33 mouse cellular contexts compared by ENCODE assay signal in genomic region chr15:83470443-83470842, GRCm38 (mm10). TPM values are rescaled to one million over a fixed set of nuclear protein-coding genes. Genes with fewer than 3 reads are reported as not detected.
"Had no signal": no experiment of that assay in that cellular context is flagged by ENCODE, and none has a peak within 500 bp of the region (broad histone marks: within the 10 kb centered on the region; RNA-seq: fewer than 3 reads in every experiment).

No protein-coding gene starts in this region.

- H3K27ac ChIP-seq: limb, embryonic 10.5 days; limb, embryonic 12.5 days; limb, embryonic 13.5 days; limb, embryonic 15.5 days; liver, embryonic 12.5 days; liver, embryonic 13.5 days; liver, embryonic 14.5 days; liver, embryonic 15.5 days; lung, embryonic 15.5 days; macrophage; midbrain, embryonic 10.5 days; midbrain, embryonic 12.5 days; midbrain, embryonic 13.5 days; midbrain, embryonic 15.5 days had no signal

- H3K4me3 ChIP-seq: limb, embryonic 10.5 days; limb, embryonic 12.5 days; limb, embryonic 13.5 days; limb, embryonic 15.5 days; liver, embryonic 12.5 days; liver, embryonic 13.5 days; liver, embryonic 15.5 days; lung, embryonic 15.5 days; megakaryocyte, embryonic 14.5 days; midbrain, embryonic 10.5 days; midbrain, embryonic 12.5 days; midbrain, embryonic 13.5 days; midbrain, embryonic 15.5 days had no signal

- DNase-seq: left cerebral cortex, postnatal 4 days; liver; liver, embryonic 13.5 days; liver, postnatal 0 days; lung, adult 18-20 months; lung, adult 2 months; lung, embryonic 14.5 days; lung, postnatal 10 days; lung, postnatal 14 days; lung, postnatal 36 days; lung, postnatal 4 days; midbrain, embryonic 14.5 days had no signal

- H3K4me2 ChIP-seq: limb, embryonic 12.5 days; limb, embryonic 13.5 days; limb, embryonic 15.5 days; liver, embryonic 11.5 days; liver, embryonic 12.5 days; liver, embryonic 13.5 days; liver, embryonic 15.5 days; lung, embryonic 14.5 days; lung, embryonic 15.5 days; midbrain, embryonic 11.5 days; midbrain, embryonic 12.5 days; midbrain, embryonic 13.5 days; midbrain, embryonic 15.5 days had no signal

- H3K27me3 ChIP-seq: limb, embryonic 12.5 days; limb, embryonic 13.5 days; limb, embryonic 15.5 days; liver, embryonic 12.5 days; lung, embryonic 15.5 days; midbrain, embryonic 12.5 days; midbrain, embryonic 13.5 days; midbrain, embryonic 15.5 days had no signal

- H3K36me3 ChIP-seq: limb, embryonic 10.5 days; limb, embryonic 12.5 days; limb, embryonic 13.5 days; limb, embryonic 15.5 days; liver, embryonic 12.5 days; liver, embryonic 13.5 days; liver, embryonic 15.5 days; lung, embryonic 15.5 days; midbrain, embryonic 10.5 days; midbrain, embryonic 12.5 days; midbrain, embryonic 13.5 days; midbrain, embryonic 15.5 days had no signal

RNA-seq across cellular contexts. Expression of gene Bik, which starts 56.2 kb away (rescaled TPM):
- total RNA-seq: left cerebral cortex, postnatal 10 days; left cerebral cortex, postnatal 14 days; left cerebral cortex, postnatal 25 days; left cerebral cortex, postnatal 36 days; left cerebral cortex, postnatal 4 days; monocyte, adult 5-6 weeks had no signal
- polyA plus RNA-seq: macrophage had no signal
